Mouse (Mus musculus) kidney, postnatal 25 days (tissue): ENCODE results near the gene Slco4c1.

Experiments
- DNase-seq, 2 experiments: peaks; one replicate each; pipeline ENCODE4 v3.0.0; 2021; ENCODE audit warnings: mixed read lengths in 2 of 2

Gene Slco4c1

GRCm38 (mm10) chr1:96768264-96768663 lies 103.7 kb downstream of the Slco4c1 start:
- no peak for DNase-seq

- DNase-seq: no peak
These were observed 105.4 kb downstream of the Slco4c1 start for GRCm38 (mm10) chr1:96766535-96766934.
